Mouse (Mus musculus): ENCODE results near the gene Gja3.
"Not testable (repeated sequence)": the region's sequence is repeated elsewhere in the genome, so short reads cannot be mapped to it uniquely, and the experiment has no call there.

The Gja3 gene

GRCm38 (mm10) chr14:57034926-57035498 lies 22.9 kb downstream of the Gja3 start:
- no peak for DNase-seq (ENCODE audit: low read depth, low spot score)

DNA sequence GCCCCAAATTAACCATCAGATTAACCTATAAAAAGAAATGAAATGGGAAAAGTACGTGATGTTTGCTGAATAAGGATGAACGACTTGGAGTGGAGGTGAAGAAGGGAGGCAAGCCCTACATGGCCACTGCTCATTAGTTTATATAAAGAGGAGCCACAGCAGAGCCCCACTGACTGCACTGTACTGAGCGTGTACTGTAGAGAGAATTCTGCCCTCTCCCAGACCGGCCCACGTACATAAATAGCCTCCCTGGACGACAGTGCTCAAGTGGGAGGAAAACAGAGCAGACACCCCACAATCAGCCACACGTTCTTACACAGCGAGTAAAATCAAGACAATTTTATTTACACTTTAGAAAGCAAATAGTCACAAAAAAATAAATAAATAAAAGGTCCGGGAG lies 23.8 kb downstream of the Gja3 start:
- DNase-seq (ENCODE audit: low read depth, low spot score), result no peak

DNA sequence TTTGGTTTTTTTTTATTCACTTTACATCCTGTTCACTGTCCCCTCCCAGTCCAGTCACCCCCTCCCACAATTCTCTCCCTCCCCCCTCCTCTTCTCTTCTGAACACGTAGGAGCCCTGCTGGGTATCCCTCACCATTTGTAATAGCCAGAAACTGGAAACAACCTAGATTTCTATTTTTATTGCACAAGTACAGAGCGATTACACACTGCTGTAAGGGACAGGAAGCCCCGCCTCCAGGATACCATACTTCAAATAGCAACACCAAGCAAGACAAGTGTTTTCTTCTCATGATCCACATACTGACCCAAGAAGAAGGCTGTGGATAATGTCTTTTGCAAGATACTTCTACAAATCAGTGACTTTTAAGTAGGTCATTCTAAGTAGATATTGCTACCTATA lies 25.1 kb downstream of the Gja3 start:
- DNase-seq (ENCODE audit: low read depth, low spot score), result no peak

- no peak for DNase-seq (ENCODE audit: low read depth, low spot score)
These were observed 39.5 kb downstream of the Gja3 start for GRCm38 (mm10) chr14:57018436-57018835.

GRCm38 (mm10) chr14:57016806-57017205 lies 41.1 kb downstream of the Gja3 start:
- DNase-seq (ENCODE audit: low read depth, low spot score), result not testable (repeated sequence)

GRCm38 (mm10) chr14:56988621-56989020 lies 69.3 kb downstream of the Gja3 start:
- no peak for DNase-seq (ENCODE audit: low read depth, low spot score)

All from c-Kit-negative CD71-positive TER-119-positive erythroid progenitor cells, embryonic 14.5 days (primary cell).